Mouse (Mus musculus) embryonic facial prominence, embryonic 13.5 days (tissue): Measurements from ENCODE around the gene Sppl3. TPM values are rescaled to one million over a fixed set of nuclear protein-coding genes. Genes with fewer than 3 reads are reported as not detected.

ENCODE experiments used
- ATAC-seq: fragments of 200-750 bp; cut with Nextera tagmentation; 2 replicates; pipeline ENCODE4 v1.8.0; 2017; ENCODE audit warnings: low read depth; ENCODE audit not compliant: insufficient number of reproducible peaks, insufficient read depth, low FRiP score, low TSS enrichment
- H3K27ac ChIP-seq: fragments of 300-500 bp; sonication (generic); 2 replicates; pipeline ENCODE4 v1.5.1; 2015; ENCODE audit warnings: moderate library complexity, mild to moderate bottlenecking, inconsistent platforms
- H3K27me3 ChIP-seq: fragments of 300-500 bp; sonication (generic); 2 replicates; pipeline ENCODE4 v1.6.1; 2015; ENCODE audit warnings: mild to moderate bottlenecking, inconsistent platforms
- H3K36me3 ChIP-seq: fragments of 300-500 bp; sonication (generic); 2 replicates; pipeline ENCODE4 v1.6.1; 2015; ENCODE audit warnings: mild to moderate bottlenecking, inconsistent platforms
- H3K4me1 ChIP-seq: fragments of 300-500 bp; sonication (generic); 2 replicates; pipeline ENCODE4 v1.6.1; 2015; ENCODE audit warnings: inconsistent platforms
- H3K4me2 ChIP-seq: fragments of 300-500 bp; sonication (generic); 2 replicates; pipeline ENCODE4 v1.6.1; 2015; ENCODE audit warnings: moderate library complexity, mild to moderate bottlenecking, inconsistent platforms
- H3K4me3 ChIP-seq: fragments of 300-500 bp; sonication (generic); 2 replicates; pipeline ENCODE4 v1.5.1; 2015; ENCODE audit warnings: mild to moderate bottlenecking, inconsistent platforms
- H3K9ac ChIP-seq: fragments of 300-500 bp; sonication (generic); 2 replicates; pipeline ENCODE4 v1.6.1; 2015; ENCODE audit warnings: mild to moderate bottlenecking, inconsistent platforms
- H3K9me3 ChIP-seq: fragments of 300-500 bp; sonication (generic); 2 replicates; pipeline ENCODE4 v1.6.1; 2016; ENCODE audit warnings: inconsistent platforms
- WGBS: fragments of 180-500 bp; shearing (Covaris S2); methylation state at CpG from one replicate; pipeline ENCODE4 v1.1.7; 2015; ENCODE audit warnings: mixed read lengths; 5-methylcytosine and 5-hydroxymethylcytosine counted together
- polyA plus RNA-seq: library from polyadenylated mRNA; unstranded; fragments of >200 nt; fragmentation: Nextera tagmentation; extraction: Ambion mirVana; gene quantifications from 2 replicates; pipeline ENCODE4 v1.2.1, GENCODE M21; 2015

Gene Sppl3
- polyA plus RNA-seq, 1 experiment from 2014 or later: 18.2 TPM

- Histone ChIP-seq H3K27ac (no peak overlapping the region), H3K9ac (no peak overlapping the region), H3K36me3 (peaks cover 5% of the 10 kb centered on the region), H3K4me2 (no peak overlapping the region), H3K9me3 (no peaks in the 10 kb centered on the region), H3K27me3 (no peaks in the 10 kb centered on the region), H3K4me1 (peaks cover 12% of the 10 kb centered on the region), H3K4me3 (no peak overlapping the region)
- ATAC-seq: no peak
- WGBS: 74% methylated on average over 4 of the region's 4 CpGs
Measured at GRCm38 (mm10) chr5:115018813-115019212, 7.9 kb downstream of the Sppl3 start.

- H3K4me2 ChIP-seq: no peak overlapping the region
- 95% methylated on average over 7 of the region's 7 CpGs for WGBS
- no peak overlapping the region for H3K4me3 ChIP-seq
- H3K27ac ChIP-seq: no peak overlapping the region
- peaks cover 6% of the 10 kb centered on the region for H3K36me3 ChIP-seq
- ATAC-seq: no peak
- H3K9me3 ChIP-seq: no peaks in the 10 kb centered on the region
- H3K4me1 ChIP-seq: no peaks in the 10 kb centered on the region
- no peaks in the 10 kb centered on the region for H3K27me3 ChIP-seq
- no peak overlapping the region for H3K9ac ChIP-seq
Measured at GRCm38 (mm10) chr5:115022021-115022420, 11.1 kb downstream of the Sppl3 start.

- no peak overlapping the region for H3K27ac ChIP-seq
- ATAC-seq: no peak
- no peak overlapping the region for H3K4me3 ChIP-seq
- no peaks in the 10 kb centered on the region for H3K27me3 ChIP-seq
- no peak overlapping the region for H3K4me2 ChIP-seq
- H3K9me3 ChIP-seq: no peaks in the 10 kb centered on the region
- H3K36me3 ChIP-seq: peaks cover 16% of the 10 kb centered on the region
- H3K9ac ChIP-seq: no peak overlapping the region
- WGBS: 91% methylated on average over 4 of the region's 4 CpGs
- peaks cover 5% of the 10 kb centered on the region; the same call in 1 of the 2 replicates for H3K4me1 ChIP-seq
Measured at GRCm38 (mm10) chr5:115026170-115026569, 15.2 kb downstream of the Sppl3 start.

- no peaks in the 10 kb centered on the region for H3K27me3 ChIP-seq
- H3K36me3 ChIP-seq: peaks cover 12% of the 10 kb centered on the region; the same call in 1 of the 2 replicates
- 95% methylated on average over 3 of the region's 3 CpGs for WGBS
- no peaks in the 10 kb centered on the region for H3K9me3 ChIP-seq
- H3K27ac ChIP-seq: no peak overlapping the region
- no peak for ATAC-seq
- H3K4me2 ChIP-seq: no peak overlapping the region
- H3K9ac ChIP-seq: no peak overlapping the region
- H3K4me3 ChIP-seq: no peak overlapping the region
- peaks cover 5% of the 10 kb centered on the region; the same call in 1 of the 2 replicates for H3K4me1 ChIP-seq
Measured at GRCm38 (mm10) chr5:115027109-115027508, 16.2 kb downstream of the Sppl3 start.

- Histone ChIP-seq H3K4me3 (no peak overlapping the region), H3K27me3 (no peaks in the 10 kb centered on the region), H3K36me3 (peaks cover 12% of the 10 kb centered on the region; the same call in 1 of the 2 replicates), H3K9me3 (no peaks in the 10 kb centered on the region), H3K4me2 (no peak overlapping the region), H3K27ac (no peak overlapping the region), H3K4me1 (peaks cover 5% of the 10 kb centered on the region; the same call in 1 of the 2 replicates), H3K9ac (no peak overlapping the region)
- 93% methylated on average over 4 of the region's 4 CpGs for WGBS
- ATAC-seq: no peak
Measured at GRCm38 (mm10) chr5:115028920-115029319, 18.0 kb downstream of the Sppl3 start.

GRCm38 (mm10) chr5:115029509-115029908, 18.6 kb downstream of the Sppl3 start:
- Histone ChIP-seq H3K4me1 (peaks cover 5% of the 10 kb centered on the region; the same call in 1 of the 2 replicates), H3K4me2 (no peak overlapping the region), H3K9me3 (no peaks in the 10 kb centered on the region), H3K27me3 (no peaks in the 10 kb centered on the region), H3K4me3 (no peak overlapping the region), H3K36me3 (peaks cover 12% of the 10 kb centered on the region; the same call in 1 of the 2 replicates), H3K27ac (no peak overlapping the region), H3K9ac (no peak overlapping the region)
- WGBS: 94% methylated on average over 3 of the region's 3 CpGs
- no peak for ATAC-seq

- Histone ChIP-seq H3K9ac (no peak overlapping the region), H3K4me3 (no peak overlapping the region), H3K27me3 (no peaks in the 10 kb centered on the region), H3K27ac (no peak overlapping the region), H3K36me3 (peaks cover 12% of the 10 kb centered on the region; the same call in 1 of the 2 replicates), H3K9me3 (no peaks in the 10 kb centered on the region), H3K4me2 (no peak overlapping the region), H3K4me1 (peaks cover 12% of the 10 kb centered on the region; the same call in 1 of the 2 replicates)
- 86% methylated on average over 5 of the region's 5 CpGs for WGBS
- no peak for ATAC-seq
Measured at GRCm38 (mm10) chr5:115031576-115031975, 20.6 kb downstream of the Sppl3 start.

GRCm38 (mm10) chr5:115032620-115033019, 21.7 kb downstream of the Sppl3 start:
- ATAC-seq: no peak
- H3K4me3 ChIP-seq: no peak overlapping the region
- H3K27me3 ChIP-seq: no peaks in the 10 kb centered on the region
- H3K4me1 ChIP-seq: peaks cover 13% of the 10 kb centered on the region; the same call in 1 of the 2 replicates
- H3K4me2 ChIP-seq: no peak overlapping the region
- WGBS: 92% methylated on average over 2 of the region's 2 CpGs
- no peaks in the 10 kb centered on the region for H3K9me3 ChIP-seq
- no peak overlapping the region for H3K27ac ChIP-seq
- no peak overlapping the region for H3K9ac ChIP-seq
- H3K36me3 ChIP-seq: 0 out of 2 replicates have a peak, but pooled peaks cover 5% of the 10 kb centered on the region

GRCm38 (mm10) chr5:115035217-115035616, 24.3 kb downstream of the Sppl3 start:
- Histone ChIP-seq H3K27me3 (no peaks in the 10 kb centered on the region), H3K9ac (no peak overlapping the region), H3K27ac (no peak overlapping the region)

GRCm38 (mm10) chr5:115037099-115037498, 26.2 kb downstream of the Sppl3 start:
- no peak overlapping the region for H3K4me3 ChIP-seq
- H3K36me3 ChIP-seq: no peaks in the 10 kb centered on the region; the same call in 1 of the 2 replicates
- H3K9ac ChIP-seq: no peak overlapping the region
- H3K4me1 ChIP-seq: peaks cover 10% of the 10 kb centered on the region; the same call in 1 of the 2 replicates
- H3K27ac ChIP-seq: no peak overlapping the region
- H3K4me2 ChIP-seq: no peak overlapping the region
- no peak for ATAC-seq
- no peaks in the 10 kb centered on the region for H3K9me3 ChIP-seq
- no peaks in the 10 kb centered on the region for H3K27me3 ChIP-seq
- WGBS: 81% methylated on average over 2 of the region's 2 CpGs

More at GRCm38 (mm10) chr5:115035217-115035616, 24.3 kb downstream of the Sppl3 start:
- no peaks in the 10 kb centered on the region for H3K9me3 ChIP-seq
- ATAC-seq: no peak
- no peak overlapping the region for H3K4me2 ChIP-seq
- H3K4me3 ChIP-seq: no peak overlapping the region
- no peaks in the 10 kb centered on the region for H3K36me3 ChIP-seq
- 94% methylated on average over 1 of the region's 1 CpGs for WGBS
- H3K4me1 ChIP-seq: peaks cover 10% of the 10 kb centered on the region; the same call in 1 of the 2 replicates

- peaks cover 7% of the 10 kb centered on the region; the same call in 1 of the 2 replicates for H3K36me3 ChIP-seq
- H3K27me3 ChIP-seq: no peaks in the 10 kb centered on the region
- H3K9me3 ChIP-seq: no peaks in the 10 kb centered on the region
- WGBS: 68% methylated on average over 4 of the region's 4 CpGs
- H3K4me1 ChIP-seq: peaks cover 17% of the 10 kb centered on the region
- H3K9ac ChIP-seq: no peak overlapping the region
- ATAC-seq: no peak
- no peak overlapping the region for H3K4me3 ChIP-seq
- H3K27ac ChIP-seq: no peak overlapping the region
- no peak overlapping the region for H3K4me2 ChIP-seq
Measured at GRCm38 (mm10) chr5:115040756-115041155, 29.8 kb downstream of the Sppl3 start.

GRCm38 (mm10) chr5:115043626-115044025, 32.7 kb downstream of the Sppl3 start:
- no peak overlapping the region for H3K4me3 ChIP-seq
- peaks cover 11% of the 10 kb centered on the region for H3K4me1 ChIP-seq
- peaks cover 7% of the 10 kb centered on the region; the same call in 1 of the 2 replicates for H3K36me3 ChIP-seq
- no peak overlapping the region for H3K4me2 ChIP-seq
- no peak overlapping the region for H3K27ac ChIP-seq
- H3K9me3 ChIP-seq: no peaks in the 10 kb centered on the region
- WGBS: 88% methylated on average over 4 of the region's 4 CpGs
- ATAC-seq: no peak
- no peaks in the 10 kb centered on the region for H3K27me3 ChIP-seq
- no peak overlapping the region for H3K9ac ChIP-seq
